Mouse (Mus musculus) kidney, postnatal 0 days (tissue): ENCODE measurements around the gene Zfp775. TPM values are rescaled to one million over a fixed set of nuclear protein-coding genes. Genes with fewer than 3 reads are reported as not detected.

Source experiments
- ATAC-seq: fragments of 200-750 bp; cut with Nextera tagmentation; replicated peaks from 2 replicates; pipeline ENCODE4 v1.8.0; 2017; ENCODE audit warnings: low read depth, moderate number of reproducible peaks, moderate TSS enrichment, moderate library complexity; ENCODE audit not compliant: low FRiP score
- DNase-seq: peaks from one replicate; pipeline ENCODE4 v3.0.0-alpha.2; 2016; ENCODE audit warnings: low spot score
- H3K27ac ChIP-seq: fragments of 300-500 bp; sonication (generic); 2 replicates; pipeline ENCODE4 v1.5.1; 2014; ENCODE audit warnings: mild to moderate bottlenecking
- H3K27me3 ChIP-seq: fragments of 300-500 bp; sonication (generic); 2 replicates; pipeline ENCODE4 v1.6.1; 2014; ENCODE audit warnings: low read length, mixed read lengths; ENCODE audit not compliant: insufficient read depth
- H3K36me3 ChIP-seq: fragments of 300-500 bp; sonication (generic); 2 replicates; pipeline ENCODE4 v1.6.1; 2014; ENCODE audit warnings: low read length, mixed read lengths; ENCODE audit not compliant: insufficient read depth
- H3K4me1 ChIP-seq: fragments of 300-500 bp; sonication (generic); replicated peaks from 2 replicates; pipeline ENCODE4 v1.6.1; 2014; ENCODE audit warnings: antibody characterized with exemption, low read length, mixed read lengths; ENCODE audit not compliant: insufficient read depth
- H3K4me2 ChIP-seq: fragments of 300-500 bp; sonication (generic); 2 replicates; pipeline ENCODE4 v1.6.1; 2014; ENCODE audit warnings: mild to moderate bottlenecking, low read length, moderate library complexity, mixed read lengths
- H3K4me3 ChIP-seq: fragments of 300-500 bp; sonication (generic); replicated peaks from 2 replicates; pipeline ENCODE4 v1.5.1; 2014; ENCODE audit warnings: low read depth, low read length
- H3K9ac ChIP-seq: fragments of 300-500 bp; sonication (generic); 2 replicates; pipeline ENCODE4 v1.6.1; 2014; ENCODE audit warnings: low read depth, low read length
- H3K9me3 ChIP-seq: fragments of 300-500 bp; sonication (generic); replicated peaks from 2 replicates; pipeline ENCODE4 v1.6.1; 2016; ENCODE audit warnings: low read length, inconsistent platforms, mixed read lengths
- CTCF ChIP-seq: IDR thresholded peaks from 2 replicates; pipeline ENCODE4 v1.5.1; 2016; ENCODE audit warnings: antibody characterized with exemption, low read depth, mild to moderate bottlenecking, moderate library complexity
- WGBS: fragments of 180-500 bp; shearing (Covaris S2); extraction: QIAGEN DNeasy Blood & Tissue Kit; methylation state at CpG from one replicate; pipeline ENCODE4 v1.1.7; 2014; 5-methylcytosine and 5-hydroxymethylcytosine counted together
- polyA plus RNA-seq: library from polyadenylated mRNA; unstranded; fragments of >200 nt; fragmentation: Nextera tagmentation; extraction: Ambion mirVana; gene quantifications from 2 replicates; pipeline ENCODE4 v1.2.1, GENCODE M21; 2015

The Zfp775 gene
- polyA plus RNA-seq, 1 experiment from 2014 or later, result 6.4 TPM

DNA sequence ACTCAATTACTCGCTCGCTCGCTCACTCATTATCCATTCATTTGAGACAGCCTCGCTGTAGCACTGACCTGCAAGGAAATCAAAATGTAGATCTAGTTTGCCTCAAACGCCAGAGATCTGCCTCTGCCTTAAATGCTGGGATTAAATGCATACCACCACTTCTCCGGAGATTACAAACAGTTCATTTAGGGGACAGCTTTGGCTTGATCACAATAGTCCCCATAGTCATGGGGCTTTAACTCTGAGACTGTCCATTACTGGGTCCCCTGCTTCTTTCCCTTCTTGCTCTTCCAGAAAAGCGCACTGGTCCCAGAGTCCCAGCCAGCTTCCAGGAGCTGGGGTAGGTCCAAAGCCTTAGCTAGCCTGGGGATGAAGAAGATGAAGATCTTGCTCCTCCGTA lies 24.6 kb downstream of the Zfp775 start, which contains the start of gene AI854703:
Gene AI854703, plus strand, starts transcription at position 301 of the 400 bp plus-strand sequence.
- H3K4me1 ChIP-seq, result peaks cover 15% of the 10 kb centered on the region; the same call in 1 of the 2 replicates
- ATAC-seq, result no peak
- WGBS, result 38% methylated on average over 8 of the region's 8 CpGs
- H3K36me3 ChIP-seq, result no peaks in the 10 kb centered on the region
- no peaks in the 10 kb centered on the region for H3K9me3 ChIP-seq
- peak within 1 kb of the TSS; percentile 85 for H3K4me2 ChIP-seq
- peak within 1 kb of the TSS; percentile 85 for H3K27ac ChIP-seq
- peak within 1 kb of the TSS; percentile 43 for H3K4me3 ChIP-seq
- H3K27me3 ChIP-seq, result no peaks in the 10 kb centered on the region
- H3K9ac ChIP-seq, result peak within 1 kb of the TSS; percentile 47; the same call in 1 of the 2 replicates
- TF ChIP-seq CTCF, result no peak
- no peak for DNase-seq

DNA sequence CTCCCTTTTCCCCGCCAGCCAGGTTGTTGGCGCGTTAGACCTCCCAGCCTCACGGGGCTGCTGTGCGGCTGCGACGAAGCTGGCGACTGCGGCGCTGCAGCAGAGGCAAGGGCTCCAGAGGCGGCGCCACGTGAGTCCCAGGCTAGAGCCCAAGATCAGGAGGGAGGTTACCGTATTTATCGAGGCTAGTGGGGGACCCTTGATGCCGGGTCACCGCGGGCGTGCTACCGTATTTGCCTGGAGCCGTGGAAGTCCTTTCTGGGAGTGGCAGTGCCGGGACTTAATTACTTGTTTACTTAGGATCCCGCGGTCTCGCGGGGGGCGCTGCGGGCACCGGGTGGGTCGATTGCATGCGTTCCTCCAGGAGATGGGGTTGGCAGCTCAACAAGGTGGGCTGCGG lies 25.1 kb downstream of the Zfp775 start:
- peak overlapping the region; percentile 43 for H3K4me3 ChIP-seq
- H3K4me1 ChIP-seq, result peaks cover 15% of the 10 kb centered on the region; the same call in 1 of the 2 replicates
- peak; percentile 73 for DNase-seq
- H3K9me3 ChIP-seq, result no peaks in the 10 kb centered on the region
- WGBS, result under 1% methylated on average over 32 of the region's 32 CpGs
- H3K27ac ChIP-seq, result peak overlapping the region; percentile 85
- no peaks in the 10 kb centered on the region for H3K27me3 ChIP-seq
- peak overlapping the region; percentile 85 for H3K4me2 ChIP-seq
- peak; percentile 29; the same call in 1 of the 2 replicates for TF ChIP-seq CTCF
- 0 out of 2 replicates have a peak, but pooled peaks have one; percentile 27 for ATAC-seq
- H3K36me3 ChIP-seq, result no peaks in the 10 kb centered on the region
- peak overlapping the region; percentile 47; the same call in 1 of the 2 replicates for H3K9ac ChIP-seq

DNA sequence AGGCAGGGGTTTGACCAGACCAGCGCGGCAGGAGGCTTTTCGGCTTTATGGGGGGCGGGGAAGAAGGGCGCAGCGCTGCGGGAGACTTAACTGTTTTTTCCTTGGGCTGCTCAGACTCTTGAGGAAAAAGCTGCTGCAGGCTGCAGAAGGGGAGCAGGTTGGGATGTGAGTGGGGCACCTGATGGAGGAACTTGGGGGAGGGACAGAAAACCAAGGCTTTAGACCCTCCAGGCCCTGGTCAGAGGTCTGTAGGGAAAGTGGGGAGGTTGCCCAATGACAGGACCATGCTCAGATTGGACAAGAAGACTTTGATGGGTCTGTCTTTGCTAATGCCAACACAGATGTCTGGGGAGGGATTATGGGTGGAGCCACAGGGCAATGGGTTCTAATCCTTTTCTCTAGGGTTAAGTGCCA lies 25.7 kb downstream of the Zfp775 start:
- WGBS, result 3% methylated on average over 7 of the region's 7 CpGs
- Histone ChIP-seq H3K4me3 (peak overlapping the region; percentile 43), H3K4me1 (peaks cover 15% of the 10 kb centered on the region; the same call in 1 of the 2 replicates), H3K9ac (peak overlapping the region; percentile 47; the same call in 1 of the 2 replicates), H3K4me2 (peak overlapping the region; percentile 85), H3K27me3 (no peaks in the 10 kb centered on the region), H3K36me3 (no peaks in the 10 kb centered on the region), H3K9me3 (no peaks in the 10 kb centered on the region), H3K27ac (peak overlapping the region; percentile 85)
- no peak for ATAC-seq
- TF ChIP-seq CTCF, result no peak
- DNase-seq, result no peak

DNA sequence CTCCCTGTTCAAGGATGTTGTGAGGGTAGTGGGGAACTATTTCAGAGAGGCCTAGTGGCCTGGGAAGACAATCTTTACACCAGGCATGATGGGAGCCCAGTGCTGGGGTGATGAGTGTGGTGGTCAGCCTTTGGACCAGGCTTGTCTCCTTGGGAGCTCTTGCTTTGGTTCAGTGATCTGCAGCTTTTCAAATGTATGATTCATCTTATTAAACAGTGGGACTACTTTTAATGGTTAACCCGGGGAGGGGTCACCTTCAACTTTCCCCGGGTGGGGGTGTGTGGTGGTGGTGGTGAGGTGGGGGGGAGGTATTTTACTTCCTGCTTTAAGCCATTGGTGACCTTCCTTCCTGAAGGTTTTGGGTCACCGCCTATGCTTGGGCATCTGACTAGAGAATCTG lies 26.5 kb downstream of the Zfp775 start:
- peak; percentile 80 for ATAC-seq
- no peak for TF ChIP-seq CTCF
- peak overlapping the region; percentile 85 for H3K27ac ChIP-seq
- H3K4me1 ChIP-seq, result peaks cover 15% of the 10 kb centered on the region; the same call in 1 of the 2 replicates
- no peaks in the 10 kb centered on the region for H3K27me3 ChIP-seq
- peak; percentile 46 for DNase-seq
- no peak overlapping the region for H3K4me3 ChIP-seq
- H3K4me2 ChIP-seq, result no peak overlapping the region
- H3K9me3 ChIP-seq, result no peaks in the 10 kb centered on the region
- 54% methylated on average over 3 of the region's 3 CpGs for WGBS
- no peaks in the 10 kb centered on the region for H3K36me3 ChIP-seq
- H3K9ac ChIP-seq, result no peak overlapping the region

DNA sequence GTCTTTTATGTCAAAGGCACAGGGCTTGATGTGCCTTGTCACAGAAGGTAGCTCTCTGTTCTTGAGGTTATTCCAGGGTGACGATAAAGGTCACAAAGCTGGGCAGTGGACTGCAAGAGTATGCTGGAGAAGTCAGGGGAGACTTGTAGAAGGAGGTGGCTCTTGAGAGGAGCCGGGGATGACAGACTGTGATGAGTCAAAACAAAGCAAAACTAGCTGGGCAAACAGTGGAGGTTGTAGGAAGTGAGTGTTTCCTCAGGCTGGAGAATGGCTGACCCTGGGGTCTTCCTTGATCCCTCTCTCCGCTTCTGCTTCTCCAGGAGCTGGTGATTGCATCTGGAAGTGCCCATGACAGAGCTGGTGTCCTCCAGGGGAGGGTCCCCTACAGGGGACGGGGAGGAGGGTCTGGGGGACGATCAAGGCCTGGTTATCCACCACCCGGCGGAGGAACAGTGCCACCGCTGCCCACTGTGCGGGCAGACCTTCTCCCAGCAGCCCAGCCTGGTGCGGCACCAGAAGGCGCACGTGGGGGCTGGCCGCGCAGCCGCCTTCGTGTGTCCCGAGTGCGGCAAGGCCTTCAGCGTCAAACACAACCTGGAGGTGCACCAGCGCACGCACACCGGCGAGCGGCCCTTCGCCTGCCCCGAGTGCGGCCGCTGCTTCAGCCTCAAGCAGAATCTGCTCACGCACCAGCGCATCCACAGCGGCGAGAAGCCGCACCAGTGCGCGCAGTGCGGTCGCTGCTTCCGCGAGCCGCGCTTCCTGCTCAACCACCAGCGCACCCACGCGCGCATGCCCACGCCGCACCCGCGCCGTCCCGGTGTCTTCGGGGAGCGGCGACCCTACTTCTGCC lies 27.2 kb downstream of the Zfp775 start:
- Histone ChIP-seq H3K9ac (peak overlapping the region; percentile 41; the same call in 1 of the 2 replicates), H3K4me1 (peaks cover 15% of the 10 kb centered on the region; the same call in 1 of the 2 replicates), H3K27me3 (no peaks in the 10 kb centered on the region), H3K36me3 (no peaks in the 10 kb centered on the region), H3K27ac (peak overlapping the region; percentile 85), H3K9me3 (no peaks in the 10 kb centered on the region), H3K4me3 (peak overlapping the region; percentile 21), H3K4me2 (peak overlapping the region; percentile 62)
- WGBS, result 10% methylated on average over 54 of the region's 54 CpGs
- ATAC-seq (peak; percentile 26), DNase-seq (peak; percentile 16)
- no peak for TF ChIP-seq CTCF

DNA sequence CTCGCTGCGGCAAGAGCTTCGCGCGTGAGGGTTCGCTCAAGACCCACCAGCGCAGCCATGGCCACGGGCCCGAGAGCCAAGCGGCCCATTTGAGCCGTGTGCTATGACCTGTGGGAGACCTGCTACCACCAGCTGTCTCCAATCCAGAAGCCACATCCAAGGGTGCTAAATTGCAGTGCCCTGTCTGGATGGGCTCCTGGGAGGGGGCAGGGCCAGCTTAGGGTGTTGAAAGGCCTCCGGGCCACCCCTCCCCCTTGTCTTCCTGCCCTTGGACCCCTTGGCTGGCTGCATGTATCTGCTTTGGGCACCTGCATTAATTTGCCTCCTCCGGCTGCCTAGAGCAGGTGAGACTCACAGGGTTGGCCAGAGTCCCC lies 27.8 kb downstream of the Zfp775 start:
- Histone ChIP-seq H3K4me1 (peaks cover 15% of the 10 kb centered on the region; the same call in 1 of the 2 replicates), H3K9me3 (no peaks in the 10 kb centered on the region), H3K27me3 (no peaks in the 10 kb centered on the region), H3K27ac (peak overlapping the region; percentile 85), H3K4me2 (peak overlapping the region; percentile 62), H3K36me3 (no peaks in the 10 kb centered on the region), H3K9ac (peak overlapping the region; percentile 41; the same call in 1 of the 2 replicates), H3K4me3 (peak overlapping the region; percentile 21)
- TF ChIP-seq CTCF, result no peak
- peak; percentile 25; the same call in 1 of the 2 replicates for ATAC-seq
- WGBS, result 20% methylated on average over 13 of the region's 13 CpGs
- peak; percentile 22 for DNase-seq
